Mouse (Mus musculus): ENCODE results near the gene Cdc42.

DNA sequence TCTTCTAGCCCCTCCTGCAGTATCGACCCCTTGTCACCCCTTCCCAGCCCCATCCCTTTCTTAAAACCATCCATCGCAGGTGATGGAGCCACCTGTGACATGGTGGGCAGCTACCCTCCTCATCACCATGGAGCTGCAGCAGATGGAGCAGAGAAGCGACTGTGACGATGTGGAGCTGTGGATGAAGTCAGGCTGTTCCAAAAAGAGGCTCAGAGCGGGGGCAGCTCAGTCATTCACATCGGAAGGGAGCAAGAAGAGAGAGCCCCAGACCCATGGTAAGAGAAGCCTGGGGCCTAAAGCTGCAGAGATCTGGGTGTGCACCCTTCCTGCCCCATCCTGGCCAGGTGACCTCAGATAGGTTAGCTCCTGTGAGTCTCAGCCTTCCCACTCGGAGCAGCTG is 53.4 kb downstream of the Cdc42 start:
- TF ChIP-seq EP300 (optimal IDR thresholded peaks at IDR 0.05) = no peak
- TF ChIP-seq CTCF (IDR thresholded peaks at IDR 0.05; ENCODE audit: low read depth) = no peak
